Mouse (Mus musculus) adrenal gland, adult (tissue): ENCODE data around the gene Epb42.
"Not testable (repeated sequence)": the region's sequence is repeated elsewhere in the genome, so short reads cannot be mapped to it uniquely, and the experiment has no call there.

Source experiments
- DNase-seq, 2 experiments: peaks; one replicate each; pipeline ENCODE4 v3.0.0; 2022 to 2023; ENCODE audit warnings: low spot score in 1 of 2; ENCODE audit not compliant: inconsistent age in 2 of 2

The Epb42 gene

DNA sequence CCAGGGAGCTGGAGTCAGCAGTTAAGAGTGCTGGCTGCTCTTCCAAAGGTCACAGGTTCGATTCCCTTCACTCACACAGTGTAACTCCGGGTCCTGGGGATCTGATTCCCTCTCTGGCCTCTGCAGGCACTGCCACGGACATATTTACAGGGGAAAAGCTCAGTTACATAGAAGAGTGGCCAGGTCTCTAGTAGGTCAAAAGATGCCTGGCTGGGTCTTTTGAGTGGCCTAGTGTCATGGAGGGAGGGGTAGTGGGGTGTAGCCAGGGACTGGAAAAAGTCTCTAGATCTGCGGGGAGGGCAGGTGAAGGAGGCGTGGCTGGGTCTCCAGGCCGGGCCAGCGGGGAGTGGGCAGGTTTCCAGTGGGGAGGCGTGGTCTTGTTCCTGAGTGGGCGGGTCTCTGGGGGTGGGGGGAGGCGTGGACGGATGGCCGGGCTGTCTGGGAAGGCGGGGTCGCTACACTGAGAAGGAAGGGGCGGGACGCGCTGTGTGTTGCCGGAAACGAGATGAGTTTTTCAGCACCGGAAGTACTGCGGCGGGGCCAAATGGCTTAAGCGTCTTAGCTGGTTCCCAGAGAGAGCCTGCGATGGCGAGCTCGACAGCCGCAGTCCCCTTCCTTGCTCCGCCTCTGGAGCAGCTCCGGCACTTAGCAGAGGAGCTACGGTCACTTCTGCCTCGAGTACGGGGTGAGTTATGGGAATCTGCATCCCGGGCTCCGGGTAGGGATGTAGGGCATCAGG, 28.8 kb downstream of the Epb42 start, which contains the start of gene Ccndbp1:
Gene Ccndbp1, plus strand, starts transcription at position 479 of the 739 bp plus-strand sequence.
- peak; percentile 93 to 98 for DNase-seq

DNA sequence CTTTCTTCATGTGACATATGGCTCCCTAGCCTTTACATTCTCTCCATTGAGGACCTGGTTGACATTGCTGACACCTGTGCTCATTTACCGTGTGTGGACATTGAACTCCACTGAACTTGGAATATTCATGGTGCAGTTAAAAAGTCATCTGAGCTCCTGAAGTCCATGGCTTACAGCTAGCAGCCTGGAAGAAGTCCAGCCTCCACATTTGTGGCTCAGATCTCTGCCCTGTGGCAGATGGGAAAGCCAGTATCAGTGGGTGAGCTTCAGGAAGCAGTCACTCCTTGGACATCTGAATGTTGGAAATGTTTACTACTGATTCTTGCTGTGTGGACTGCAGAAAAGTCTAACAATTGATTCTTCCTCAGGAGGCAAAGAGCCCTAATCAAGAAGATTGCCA, 29.9 kb downstream of the Epb42 start:
- no peak for DNase-seq

DNA sequence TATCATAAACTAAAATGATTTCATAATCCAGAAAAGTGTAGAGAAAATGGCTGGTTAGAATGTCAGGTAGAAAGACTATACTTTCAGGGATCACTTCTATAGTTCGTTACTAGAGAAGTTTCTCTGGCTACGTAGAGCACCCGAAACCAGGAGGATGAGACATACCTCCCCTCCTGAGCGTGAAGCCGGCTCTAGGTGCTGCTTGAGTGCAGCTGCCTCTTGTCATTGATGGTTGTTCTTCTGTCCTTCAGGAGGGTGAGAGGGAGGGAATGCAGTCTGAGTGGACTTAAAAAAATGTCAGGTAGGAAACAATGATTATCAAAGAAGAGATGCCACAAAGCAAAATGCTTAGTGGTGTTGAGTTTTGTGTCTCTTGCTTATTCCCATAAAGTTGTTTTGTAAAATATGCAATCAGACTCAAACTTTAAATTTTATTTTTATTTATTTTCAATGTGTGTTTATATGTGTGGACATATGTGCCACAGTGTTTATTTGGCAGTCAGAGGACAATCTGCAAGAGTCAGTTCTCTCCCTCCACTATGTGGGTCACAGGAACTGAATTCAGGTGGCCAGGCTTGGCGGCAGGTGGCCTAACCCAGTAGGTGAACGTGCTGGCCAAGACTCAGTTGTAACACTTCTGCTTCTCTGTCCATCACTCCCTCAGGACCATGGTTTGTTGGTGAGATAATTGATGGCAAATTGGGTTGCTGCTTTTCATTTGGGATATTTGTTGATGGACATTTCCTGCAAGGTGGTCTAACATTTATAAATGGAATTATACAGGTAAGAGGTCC, 32.7 kb downstream of the Epb42 start:
- DNase-seq, result no peak

DNA sequence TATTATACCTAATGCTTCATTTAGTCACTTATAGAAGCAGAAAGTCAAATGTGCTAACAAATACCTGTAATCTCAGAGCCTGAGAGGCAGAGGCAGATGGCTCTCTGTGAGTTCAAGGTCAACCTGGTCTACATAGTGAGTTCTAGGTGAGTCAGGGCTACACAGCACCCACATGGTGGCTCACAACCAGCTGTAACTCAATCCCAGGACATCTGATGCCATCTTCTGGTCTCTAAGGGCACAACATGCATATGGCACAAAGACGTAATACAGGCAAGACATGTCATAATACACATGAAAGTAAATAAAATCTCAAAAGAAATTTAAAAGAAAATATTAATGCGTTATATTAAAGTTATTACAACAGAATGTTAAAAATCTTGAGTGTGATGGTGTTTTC, 33.3 kb downstream of the Epb42 start:
- peak in 1 of 2 experiments; percentile 56 for DNase-seq

DNA sequence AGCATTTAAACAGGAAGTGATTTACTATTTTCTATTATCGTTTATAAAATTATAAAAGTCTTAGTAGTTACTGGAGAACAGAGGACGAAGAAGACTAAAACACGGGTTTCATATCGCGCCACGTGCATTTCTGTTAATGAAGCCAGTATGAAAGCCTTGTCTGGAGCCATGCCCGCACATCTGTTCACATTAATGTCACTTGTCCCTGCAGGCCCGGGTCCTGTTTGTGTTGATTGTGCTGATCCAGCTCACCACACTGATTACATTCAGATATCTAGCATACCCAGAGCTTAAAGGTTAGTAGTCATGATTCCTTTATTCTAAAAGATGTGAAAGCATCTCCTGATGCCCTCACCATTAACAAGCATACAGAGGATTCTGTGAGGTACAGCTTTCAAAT, 38.0 kb downstream of the Epb42 start:
- DNase-seq, result no peak

DNA sequence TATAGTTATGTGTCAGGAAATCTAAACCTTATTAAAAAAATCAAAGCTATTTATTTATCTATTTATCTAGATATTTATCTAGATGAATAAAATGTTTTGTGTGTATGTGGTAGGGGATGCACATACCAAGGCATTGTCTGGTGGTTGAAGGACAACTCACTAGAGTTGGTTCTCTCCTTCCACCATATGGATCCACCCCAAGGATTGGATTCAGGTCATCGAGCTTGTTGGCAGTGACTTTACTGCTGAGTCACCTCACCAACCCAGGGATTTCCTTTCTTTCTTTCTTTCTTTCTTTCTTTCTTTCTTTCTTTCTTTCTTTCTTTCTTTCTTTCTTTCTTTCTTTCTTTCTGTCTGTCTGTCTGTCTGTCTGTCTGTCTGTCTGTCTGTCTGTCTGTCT, 40.3 kb downstream of the Epb42 start:
- DNase-seq, result not testable (repeated sequence)

DNA sequence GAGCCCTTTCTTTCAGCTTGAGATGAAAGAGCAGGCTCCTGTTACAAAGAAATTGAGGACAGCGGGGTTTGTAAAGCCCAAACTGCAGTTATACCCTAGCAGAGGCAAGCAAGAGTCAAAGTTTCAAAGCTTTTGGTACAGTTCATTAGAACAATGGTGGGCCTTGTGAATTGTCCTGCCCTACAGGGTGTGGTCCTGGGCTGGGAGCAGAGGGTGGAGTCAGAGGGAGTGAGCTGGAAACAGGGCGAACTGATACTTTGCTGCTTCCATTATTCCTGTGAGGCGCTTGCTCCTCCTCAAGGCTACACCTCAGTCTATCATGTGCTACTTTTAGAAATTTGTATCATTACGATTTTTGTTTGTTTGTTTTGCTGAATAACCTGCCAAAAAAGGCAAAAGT, 45.7 kb downstream of the Epb42 start:
- no peak for DNase-seq

DNA sequence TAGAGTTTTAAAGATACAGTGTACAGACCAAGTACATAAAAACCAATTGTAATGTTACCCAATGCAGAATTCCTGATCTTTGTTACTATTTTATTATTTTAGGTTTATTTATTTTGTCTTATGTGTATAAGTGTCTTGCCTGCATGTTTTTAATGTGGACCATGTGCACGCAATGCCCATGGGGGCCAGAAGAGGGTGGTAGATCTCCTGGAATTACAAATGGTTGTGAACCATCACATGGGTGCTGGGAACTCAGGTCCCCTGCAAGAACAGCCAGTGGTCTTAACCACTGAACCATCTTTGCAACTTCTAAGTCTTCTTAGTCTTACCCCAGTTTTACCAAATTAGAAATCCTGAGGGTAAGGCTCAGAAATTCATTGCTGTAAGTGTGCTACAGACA, 51.6 kb downstream of the Epb42 start:
- DNase-seq, result no peak

DNA sequence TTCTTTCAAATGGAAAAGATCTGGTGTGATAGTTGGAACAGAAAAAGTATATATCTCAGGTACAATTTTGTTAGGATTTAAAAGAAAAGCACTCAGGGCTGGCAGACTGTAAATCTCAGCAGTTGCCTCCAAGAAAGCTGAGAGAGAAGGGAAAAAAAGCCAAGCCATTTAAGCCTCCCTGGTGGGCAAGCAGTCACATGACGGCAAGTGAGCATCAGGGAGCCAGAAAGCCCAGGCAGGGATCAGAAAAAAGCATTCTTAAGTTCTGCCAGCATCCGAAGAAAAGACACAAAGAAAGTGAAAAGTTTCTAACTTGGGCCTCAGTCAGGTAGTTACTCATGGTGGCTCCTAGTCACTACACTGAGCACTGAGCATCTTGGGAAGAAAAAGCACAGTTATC, 53.3 kb downstream of the Epb42 start:
- no peak for DNase-seq

DNA sequence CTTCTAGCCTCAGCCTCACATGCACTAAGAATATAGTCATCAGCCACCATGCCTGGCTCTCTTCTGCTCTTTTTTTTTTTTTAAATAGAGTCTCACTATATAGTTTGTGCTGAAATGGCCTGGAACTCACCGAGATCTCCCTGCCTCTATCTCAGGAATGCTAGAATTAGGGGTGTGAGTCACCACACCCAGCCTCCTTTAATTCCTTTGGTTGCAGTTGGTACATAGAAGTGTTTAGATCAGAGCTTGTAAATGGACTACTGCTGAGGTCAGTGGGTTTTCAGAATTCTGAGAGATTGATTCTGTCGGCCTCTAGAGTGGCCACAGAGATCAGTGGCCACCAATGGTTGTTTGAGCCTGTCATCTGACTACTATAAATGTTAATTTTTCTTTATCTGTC, 56.0 kb downstream of the Epb42 start:
- DNase-seq, result no peak

DNA sequence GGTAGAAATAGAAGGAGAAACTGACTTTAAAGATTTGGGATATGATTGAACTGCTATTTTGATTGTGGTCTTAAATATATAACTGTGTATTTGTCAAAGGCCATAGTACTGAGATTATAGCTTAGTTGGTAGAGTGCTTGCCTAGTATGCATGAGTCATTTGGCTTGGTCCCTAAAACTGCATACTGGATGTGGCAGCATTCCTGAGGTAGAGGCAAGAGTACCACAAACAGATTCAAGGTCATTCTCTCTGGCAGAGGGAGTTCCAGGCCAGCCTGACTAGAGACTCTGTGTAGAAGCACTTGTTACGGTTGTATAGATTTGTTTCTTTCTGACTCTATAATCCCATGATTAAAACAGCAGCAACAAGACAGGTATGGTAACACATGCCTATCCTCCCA, 57.1 kb downstream of the Epb42 start:
- peak; percentile 26 to 60 for DNase-seq

DNA sequence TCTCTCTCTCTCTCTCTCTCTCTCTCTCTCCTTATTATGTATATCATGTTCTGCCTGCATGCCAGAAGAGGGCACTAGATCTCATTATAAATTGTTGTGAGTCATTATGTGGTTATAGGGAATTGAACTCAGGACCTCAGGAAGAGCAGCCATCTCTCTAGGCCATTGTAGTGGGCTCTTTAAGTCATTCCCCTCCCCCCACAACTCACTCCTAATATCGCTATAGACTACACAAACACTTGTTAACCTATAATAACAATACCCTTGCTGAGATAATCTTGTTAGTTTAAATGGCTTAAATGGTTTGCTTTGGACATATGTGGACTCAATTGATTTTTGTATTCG, 58.2 kb downstream of the Epb42 start:
- peak in 1 of 2 experiments; percentile 32 for DNase-seq

DNA sequence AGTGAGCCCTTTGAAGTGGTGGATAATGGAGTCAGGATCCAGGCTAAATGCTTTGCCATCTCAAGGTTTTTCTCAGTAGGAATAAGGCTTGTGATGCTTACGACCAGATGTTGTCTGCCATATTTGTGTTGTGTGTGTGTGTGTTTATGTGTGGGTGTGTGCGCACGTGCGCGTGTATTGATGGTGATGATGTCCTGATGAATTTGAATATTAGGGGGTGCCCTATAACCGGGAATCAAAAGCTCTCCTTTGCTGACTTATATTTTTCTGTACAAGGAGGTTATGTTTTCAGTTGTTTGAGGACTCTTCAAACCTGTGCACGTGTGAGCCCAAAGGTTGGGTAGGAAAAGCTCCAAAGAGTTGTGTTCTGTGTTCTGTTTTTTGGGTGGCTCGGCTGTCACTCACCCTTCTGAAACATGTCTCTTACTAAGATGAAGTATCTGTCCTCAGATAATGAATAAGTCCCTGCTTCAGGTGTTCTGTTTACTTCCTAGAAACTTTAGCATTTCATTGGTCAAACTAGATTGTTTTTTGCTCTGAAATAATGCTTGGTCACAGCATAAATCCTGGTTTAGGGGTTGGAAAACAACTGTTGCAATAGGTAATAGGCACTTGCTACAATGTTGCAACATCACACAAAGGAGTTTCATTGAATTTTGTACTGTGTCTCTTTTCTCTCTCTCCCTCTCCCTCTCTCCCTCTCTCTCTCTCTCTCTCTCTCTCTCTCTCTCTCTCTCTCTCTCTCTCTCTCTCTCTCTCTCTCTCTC, 58.8 kb downstream of the Epb42 start:
- peak in 1 of 2 experiments; percentile 32 for DNase-seq

DNA sequence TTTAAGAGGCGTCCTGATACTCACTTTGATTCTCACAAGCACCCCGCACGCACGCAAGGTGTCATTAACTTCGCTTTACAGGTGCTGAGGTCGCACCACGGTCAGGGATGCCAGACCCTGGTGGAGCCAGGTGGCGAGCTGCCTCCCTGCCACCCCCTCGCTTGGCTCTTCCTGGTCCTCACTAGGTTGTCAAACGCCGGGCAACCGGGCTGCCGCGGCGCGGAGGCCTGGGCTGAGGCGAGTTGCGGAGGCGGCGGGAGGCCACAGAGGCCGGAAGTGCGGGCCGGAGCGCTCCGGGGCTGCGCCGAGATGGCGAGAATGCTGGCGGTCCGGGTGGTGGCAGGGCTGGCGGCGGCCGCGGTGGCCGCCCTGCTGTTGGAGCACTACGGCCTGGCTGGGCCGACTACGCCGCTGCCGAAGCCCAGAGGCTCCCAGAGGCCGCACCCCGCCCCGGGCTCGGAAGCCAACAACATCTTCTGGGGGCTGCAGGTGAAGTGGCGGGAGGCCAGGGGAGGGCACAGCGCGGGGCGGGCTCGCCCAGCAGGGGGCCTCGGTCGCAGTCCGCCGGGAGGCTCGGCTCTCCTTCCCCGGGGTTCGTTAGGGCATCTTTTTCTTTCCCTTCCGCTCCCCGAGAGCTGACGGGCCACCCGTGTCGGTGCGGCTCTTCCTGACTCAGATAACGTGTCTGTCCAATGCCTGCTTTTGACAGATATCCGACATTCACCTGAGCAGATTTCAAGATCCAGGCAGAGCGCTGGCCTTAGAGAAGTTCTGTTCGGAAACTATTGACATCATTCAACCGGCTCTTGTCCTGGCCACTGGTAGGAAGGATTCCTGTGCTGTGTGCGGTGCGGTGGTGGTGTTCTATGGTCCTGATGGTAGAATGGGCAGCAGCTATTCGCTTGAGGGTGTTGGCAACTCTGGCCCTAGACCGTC, 59.6 kb downstream of the Epb42 start, which contains the start of gene Tmem62:
Gene Tmem62, plus strand, starts transcription at position 28 of the 936 bp plus-strand sequence.
- peak; percentile 80 to 94 for DNase-seq

DNA sequence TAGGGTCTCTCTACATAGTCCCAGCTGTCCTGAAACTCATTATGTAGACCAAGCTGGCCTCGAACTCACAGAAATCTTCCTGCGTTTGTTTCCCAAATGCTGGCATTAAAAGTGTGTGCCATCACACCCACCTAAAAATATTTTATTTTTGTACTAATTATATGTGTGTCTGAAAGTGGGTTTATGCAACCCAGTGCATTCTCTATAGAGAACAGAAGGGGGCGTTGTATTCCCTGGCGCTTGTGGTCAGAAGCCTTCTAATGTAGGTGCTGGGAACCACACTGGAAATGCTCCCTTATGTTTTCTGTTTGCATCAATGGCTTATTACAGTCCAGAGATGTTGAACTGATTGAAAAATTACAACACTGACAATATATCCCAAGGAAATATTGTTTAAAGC, 60.6 kb downstream of the Epb42 start:
- DNase-seq, result peak in 1 of 2 experiments; percentile 42

DNA sequence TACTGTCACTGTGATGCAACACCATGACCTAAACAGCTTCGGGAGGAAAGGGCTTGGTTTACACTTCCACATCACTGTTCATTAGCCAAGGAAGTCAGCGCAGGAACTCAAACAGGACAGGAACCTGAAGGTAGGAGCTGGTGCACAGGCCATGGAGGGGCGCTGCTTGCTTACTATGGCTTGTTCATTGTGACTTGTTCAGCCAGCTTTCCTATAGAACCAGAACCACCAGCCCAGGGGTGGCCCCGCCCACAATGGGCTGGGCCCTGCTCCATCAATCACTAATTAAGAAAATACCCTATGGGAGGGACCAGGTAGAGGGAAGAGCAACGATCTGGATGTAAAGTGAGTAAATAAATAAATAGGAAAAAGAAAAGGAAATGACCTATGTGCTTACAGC, 63.9 kb downstream of the Epb42 start:
- peak in 1 of 2 experiments; percentile 38 for DNase-seq

DNA sequence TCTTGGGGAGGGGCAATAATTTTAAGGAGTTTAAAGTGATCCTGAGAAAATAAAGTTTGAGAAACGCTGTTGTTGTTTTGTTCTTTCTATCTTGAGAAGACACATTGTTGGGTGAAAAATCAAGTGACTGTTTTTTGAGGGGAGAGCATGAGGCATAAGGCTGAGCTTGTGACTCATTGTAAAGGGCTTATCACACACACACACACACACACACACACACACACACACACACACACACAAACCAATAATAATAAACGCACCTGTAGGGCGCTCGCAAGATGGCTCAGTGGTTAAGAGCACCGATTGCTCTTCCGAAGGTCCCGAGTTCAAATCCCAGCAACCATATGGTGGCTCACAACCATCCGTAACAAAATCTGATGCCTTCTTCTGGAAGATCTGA, 64.6 kb downstream of the Epb42 start:
- not testable (repeated sequence) for DNase-seq

DNA sequence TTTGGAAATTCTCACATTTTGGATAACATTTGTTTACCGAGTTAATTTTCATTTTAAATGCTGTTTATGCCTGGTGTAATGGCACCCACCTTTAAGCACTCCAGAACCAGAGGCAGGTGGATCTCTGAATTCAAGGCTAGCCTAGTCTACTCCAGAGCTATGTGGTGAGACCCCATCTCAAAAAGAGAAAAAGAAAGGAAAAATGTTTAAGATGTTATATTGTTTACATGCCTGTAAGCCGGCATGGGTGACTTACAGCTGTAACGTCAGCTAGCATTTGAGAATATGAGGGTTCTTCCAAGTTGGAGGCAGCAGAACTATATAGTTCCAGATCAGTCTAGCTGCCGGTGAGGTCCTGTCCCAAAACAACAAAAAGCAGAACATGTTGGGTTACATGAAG, 65.1 kb downstream of the Epb42 start:
- DNase-seq, result no peak

DNA sequence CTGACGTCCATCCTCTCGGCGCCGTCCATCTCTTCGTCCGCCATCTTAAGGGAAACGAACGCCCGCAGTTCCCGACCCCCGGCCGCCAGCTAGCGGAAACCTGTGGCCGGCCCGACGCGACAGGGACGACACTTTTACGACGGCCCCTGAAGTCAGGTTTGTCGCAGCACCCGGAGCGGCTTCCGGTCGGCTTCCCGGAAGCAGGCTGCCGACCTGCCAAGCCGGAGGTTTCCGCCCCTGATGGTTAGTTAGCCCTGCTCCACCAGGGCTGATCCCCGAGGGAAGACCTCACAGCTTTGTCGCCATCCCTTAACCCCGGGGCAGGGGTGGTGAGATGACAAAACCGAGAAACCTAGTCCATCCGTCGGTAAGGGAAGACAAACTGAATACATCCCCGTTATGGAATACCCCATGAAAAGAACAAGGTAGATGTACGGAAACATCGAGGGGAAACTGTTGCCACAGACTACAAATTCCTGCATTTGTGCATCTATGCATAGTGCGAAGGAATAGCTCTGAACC, 66.3 kb downstream of the Epb42 start, which contains the start of gene Ubr1:
Gene Ubr1, minus strand, starts transcription at position 157 of the 522 bp plus-strand sequence.
- DNase-seq, result peak; percentile 90 to 94

DNA sequence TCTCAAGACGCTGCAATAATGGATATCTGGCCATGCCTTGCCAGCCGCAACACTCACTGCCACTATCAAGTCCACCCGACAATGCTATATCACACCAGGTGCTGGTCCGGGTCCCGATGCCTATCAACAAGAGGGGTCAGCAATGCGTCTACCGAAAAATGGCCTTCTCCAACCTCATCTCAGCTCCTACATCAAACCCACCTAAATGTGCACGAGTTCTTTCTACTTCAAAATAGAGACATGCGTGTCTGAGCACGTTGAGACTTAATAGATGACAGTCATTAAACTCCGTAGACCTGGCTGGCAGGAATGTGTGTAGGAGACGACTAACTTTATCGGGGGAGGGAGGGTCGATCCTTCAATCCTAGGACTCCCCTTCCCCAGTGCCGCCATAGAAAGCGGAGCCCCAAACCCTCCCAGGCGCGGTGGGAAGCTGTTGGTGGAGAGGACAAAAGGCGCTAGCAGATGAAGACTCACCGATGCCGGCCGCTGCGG, 66.8 kb downstream of the Epb42 start:
- peak in 1 of 2 experiments; percentile 33 for DNase-seq
